Mouse (Mus musculus) heart, postnatal 0 days (tissue): ENCODE data around the gene Gm45716. TPM values are rescaled to one million over a fixed set of nuclear protein-coding genes. Genes with fewer than 3 reads are reported as not detected.

Experiments
- ATAC-seq: fragments of 200-750 bp; cut with Nextera tagmentation; 2 replicates; pipeline ENCODE4 v1.8.0; 2017; ENCODE audit warnings: low read depth, moderate number of reproducible peaks, moderate library complexity; ENCODE audit not compliant: insufficient read depth
- DNase-seq: peaks from one replicate; pipeline ENCODE4 v3.0.0-alpha.2; 2016; ENCODE audit warnings: low spot score
- H3K27ac ChIP-seq: fragments of 300-500 bp; sonication (generic); 2 replicates; pipeline ENCODE4 v1.5.1; 2014; ENCODE audit warnings: low read depth, mild to moderate bottlenecking
- H3K27me3 ChIP-seq: fragments of 300-500 bp; sonication (generic); 2 replicates; pipeline ENCODE4 v1.6.1; 2014; ENCODE audit warnings: low read length, mixed read lengths; ENCODE audit not compliant: control insufficient read depth, insufficient read depth
- H3K36me3 ChIP-seq: fragments of 300-500 bp; sonication (generic); replicated peaks from 2 replicates; pipeline ENCODE4 v1.6.1; 2014; ENCODE audit warnings: low read length, mixed read lengths; ENCODE audit not compliant: control insufficient read depth, insufficient read depth
- H3K4me1 ChIP-seq: fragments of 300-500 bp; sonication (generic); 2 replicates; pipeline ENCODE4 v1.6.1; 2014; ENCODE audit warnings: antibody characterized with exemption; ENCODE audit not compliant: control insufficient read depth, insufficient read depth
- H3K4me2 ChIP-seq: fragments of 300-500 bp; sonication (generic); 2 replicates; pipeline ENCODE4 v1.6.1; 2014; ENCODE audit warnings: low read depth, mild to moderate bottlenecking, low read length, moderate library complexity
- H3K4me3 ChIP-seq: fragments of 300-500 bp; sonication (generic); 2 replicates; pipeline ENCODE4 v1.5.1; 2014; ENCODE audit warnings: low read depth, low read length
- H3K9ac ChIP-seq: fragments of 300-500 bp; sonication (generic); replicated peaks from 2 replicates; pipeline ENCODE4 v1.6.1; 2014; ENCODE audit warnings: low read depth, low read length, mixed read lengths
- H3K9me3 ChIP-seq: fragments of 300-500 bp; sonication (generic); replicated peaks from 2 replicates; pipeline ENCODE4 v1.6.1; 2016; ENCODE audit warnings: low read length; ENCODE audit not compliant: control insufficient read depth
- CTCF ChIP-seq: IDR thresholded peaks from 2 replicates; pipeline ENCODE4 v1.5.1; 2016; ENCODE audit warnings: antibody characterized with exemption, control low read depth, low read depth
- EP300 ChIP-seq: IDR thresholded peaks from 2 replicates; pipeline ENCODE4 v1.6.1; 2016; ENCODE audit warnings: antibody characterized with exemption, low read depth
- WGBS: fragments of 180-500 bp; shearing (Covaris S2); extraction: QIAGEN DNeasy Blood & Tissue Kit; methylation state at CpG from one replicate; pipeline ENCODE4 v1.1.7; 2014; 5-methylcytosine and 5-hydroxymethylcytosine counted together
- polyA plus RNA-seq: library from polyadenylated mRNA; unstranded; fragments of >200 nt; fragmentation: Nextera tagmentation; extraction: Ambion mirVana; gene quantifications from 2 replicates; pipeline ENCODE4 v1.2.1, GENCODE M21; 2015
- total RNA-seq: library from RNA; depleted of rRNA; stranded (reverse); fragments of >200 nt; gene quantifications from 2 replicates; pipeline ENCODE4 v1.2.3, GENCODE M21; 2014; ENCODE audit warnings: low replicate concordance

Gm45716 gene
- total and polyA plus RNA-seq, 2 experiments from 2014 or later: 30.5 to 133 TPM

- no peak for ATAC-seq
- Histone ChIP-seq H3K27ac (no peak overlapping the region), H3K4me1 (0 out of 2 replicates have a peak, but pooled peaks cover 6% of the 10 kb centered on the region), H3K36me3 (peaks cover 84% of the 10 kb centered on the region), H3K9ac (no peak overlapping the region), H3K9me3 (no peaks in the 10 kb centered on the region), H3K4me3 (no peak overlapping the region), H3K4me2 (no peak overlapping the region), H3K27me3 (no peaks in the 10 kb centered on the region)
- no peak for TF ChIP-seq EP300
- TF ChIP-seq CTCF: no peak
- 77% methylated on average over 18 of the region's 18 CpGs for WGBS
- DNase-seq: no peak
Observed at GRCm38 (mm10) chr11:90269398-90270123, 82.1 kb downstream of the Gm45716 start.

DNA sequence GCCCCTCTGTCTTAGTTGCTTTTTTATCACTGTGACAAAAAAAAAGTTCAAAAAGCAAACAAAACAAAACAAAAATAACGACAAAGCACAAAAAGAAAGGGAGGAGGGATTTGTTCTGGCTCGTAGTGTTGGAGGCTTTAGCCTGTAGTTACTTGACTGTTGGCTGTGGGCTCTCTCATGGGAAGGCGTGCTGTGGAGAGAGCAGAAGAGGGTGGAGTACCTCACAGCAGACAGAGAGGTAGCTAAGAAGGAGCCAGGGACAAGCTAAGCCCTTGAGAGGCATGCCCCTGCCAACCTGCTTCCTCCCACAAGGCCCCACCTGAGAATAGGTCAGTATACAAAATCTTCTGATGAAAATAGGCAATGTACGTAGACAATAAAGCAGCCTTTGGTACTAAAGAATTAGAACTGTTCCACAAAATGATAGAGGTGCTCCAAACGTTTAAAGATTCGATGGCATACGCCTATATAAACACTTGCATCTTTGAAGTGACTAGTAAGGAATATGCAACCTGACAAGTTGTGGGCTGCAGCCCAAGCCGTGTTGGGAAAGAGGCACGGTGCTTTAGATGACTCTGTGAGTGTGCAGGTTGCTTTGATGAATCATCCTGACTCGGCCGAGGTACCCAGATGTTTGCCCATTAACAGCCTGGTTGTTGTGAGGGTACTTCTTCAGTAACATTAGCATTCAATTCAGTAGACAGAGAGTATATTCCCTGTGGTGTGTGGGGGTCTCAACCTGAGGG, 82.8 kb downstream of the Gm45716 start:
- WGBS: 83% methylated on average over 11 of the region's 11 CpGs
- no peak overlapping the region for H3K4me2 ChIP-seq
- no peaks in the 10 kb centered on the region for H3K9me3 ChIP-seq
- peaks cover 84% of the 10 kb centered on the region for H3K36me3 ChIP-seq
- no peaks in the 10 kb centered on the region for H3K4me1 ChIP-seq
- TF ChIP-seq EP300 (no peak), CTCF (no peak)
- no peak for DNase-seq
- ATAC-seq: no peak
- no peak overlapping the region for H3K9ac ChIP-seq
- H3K27me3 ChIP-seq: no peaks in the 10 kb centered on the region
- H3K4me3 ChIP-seq: no peak overlapping the region
- H3K27ac ChIP-seq: no peak overlapping the region

DNA sequence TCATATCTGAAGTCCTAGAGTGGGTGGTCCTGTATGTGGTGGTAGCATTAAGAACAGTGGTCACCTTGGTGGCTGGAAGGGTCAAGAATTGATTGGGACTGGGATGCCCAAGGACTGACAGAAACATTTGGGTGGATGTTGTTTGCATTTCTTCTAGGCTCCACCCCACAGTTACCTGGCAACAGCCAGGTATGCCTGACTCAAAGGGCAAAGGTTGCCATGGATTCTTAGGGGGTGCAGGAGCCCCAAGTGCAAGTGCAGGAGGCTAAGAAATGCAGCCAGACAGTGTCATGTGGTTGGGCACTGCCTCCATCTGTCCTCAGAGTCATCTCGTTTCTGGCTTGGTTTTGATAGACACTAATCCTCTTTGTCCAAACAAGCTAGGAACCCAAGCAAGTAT, 86.7 kb downstream of the Gm45716 start:
- Histone ChIP-seq H3K27ac (no peak overlapping the region), H3K9me3 (no peaks in the 10 kb centered on the region), H3K4me2 (no peak overlapping the region), H3K4me1 (no peaks in the 10 kb centered on the region; the same call in 1 of the 2 replicates), H3K9ac (no peak overlapping the region), H3K4me3 (no peak overlapping the region), H3K27me3 (no peaks in the 10 kb centered on the region), H3K36me3 (peaks cover 75% of the 10 kb centered on the region)
- ATAC-seq: no peak
- no peak for TF ChIP-seq EP300
- no peak for TF ChIP-seq CTCF
- WGBS: 42% methylated on average over 1 of the region's 1 CpGs
- DNase-seq: no peak

GRCm38 (mm10) chr11:90275663-90276062, 88.2 kb downstream of the Gm45716 start:
- WGBS: 63% methylated on average over 7 of the region's 7 CpGs

DNA sequence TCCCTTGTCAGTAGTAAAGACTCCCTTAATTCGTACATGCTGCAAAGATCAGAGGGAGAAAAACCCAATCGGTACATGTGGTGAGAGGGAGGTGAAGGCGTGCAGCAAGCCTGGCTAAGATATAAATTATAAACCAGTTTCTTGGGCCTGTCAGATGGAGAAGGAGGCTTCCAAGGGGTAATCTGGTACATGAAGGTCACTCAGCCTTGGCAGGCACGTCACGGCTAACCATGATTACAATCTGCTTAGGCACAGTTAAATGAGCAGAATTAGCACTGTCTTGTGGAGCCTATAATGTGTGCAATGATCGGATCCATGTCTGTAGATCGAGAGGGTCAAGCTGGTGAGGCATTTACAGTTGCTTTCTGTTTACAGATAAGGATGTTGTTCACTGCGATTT, 88.7 kb downstream of the Gm45716 start:
- 69% methylated on average over 8 of the region's 8 CpGs for WGBS

More at GRCm38 (mm10) chr11:90275663-90276062, 88.2 kb downstream of the Gm45716 start:
- DNase-seq (no peak), ATAC-seq (no peak; the same call in 1 of the 2 replicates)
- no peak overlapping the region for H3K27ac ChIP-seq
- no peaks in the 10 kb centered on the region for H3K27me3 ChIP-seq
- H3K4me2 ChIP-seq: no peak overlapping the region
- H3K4me3 ChIP-seq: no peak overlapping the region
- no peak for TF ChIP-seq CTCF
- TF ChIP-seq EP300: no peak
- H3K4me1 ChIP-seq: no peaks in the 10 kb centered on the region; the same call in 1 of the 2 replicates
- H3K9ac ChIP-seq: no peak overlapping the region
- no peaks in the 10 kb centered on the region for H3K9me3 ChIP-seq
- H3K36me3 ChIP-seq: peaks cover 63% of the 10 kb centered on the region

More for the DNA sequence above, 88.7 kb downstream of the Gm45716 start:
- TF ChIP-seq EP300 (no peak), CTCF (no peak)
- Histone ChIP-seq H3K9me3 (no peaks in the 10 kb centered on the region), H3K27ac (no peak overlapping the region), H3K4me2 (no peak overlapping the region), H3K27me3 (no peaks in the 10 kb centered on the region), H3K4me1 (no peaks in the 10 kb centered on the region; the same call in 1 of the 2 replicates), H3K4me3 (no peak overlapping the region), H3K36me3 (peaks cover 58% of the 10 kb centered on the region), H3K9ac (no peak overlapping the region)
- no peak for DNase-seq
- ATAC-seq: no peak
